Mouse (Mus musculus) bone marrow, adult 2 months (tissue): ENCODE results near the gene Ankrd13b. TPM values are rescaled to one million over a fixed set of nuclear protein-coding genes. Genes with fewer than 3 reads are reported as not detected.

ENCODE experiments used
- H3K27ac ChIP-seq: fragments of 200-500 bp; 2 replicates; pipeline ENCODE4 v1.5.1; 2012; ENCODE audit warnings: low read depth, mild to moderate bottlenecking, control low read depth, inconsistent platforms, low read length; ENCODE audit not compliant: control insufficient read depth, poor library complexity, insufficient read depth
- H3K4me1 ChIP-seq: fragments of 200-500 bp; 2 replicates; pipeline ENCODE4 v1.6.1; 2011; ENCODE audit warnings: low read length; ENCODE audit not compliant: control insufficient read depth, insufficient read depth
- H3K4me3 ChIP-seq: fragments of 200-500 bp; replicated peaks from 2 replicates; pipeline ENCODE3; 2011; ENCODE audit warnings: mild to moderate bottlenecking, low read depth, low read length, control low read depth; ENCODE audit not compliant: control insufficient read depth
- CTCF ChIP-seq: fragments of 200-500 bp; IDR thresholded peaks from 2 replicates; pipeline ENCODE4 v1.5.1; 2011; ENCODE audit warnings: low read length, control low read depth; ENCODE audit not compliant: control insufficient read depth, insufficient read depth
- POLR2A ChIP-seq: fragments of 200-500 bp; IDR thresholded peaks from 2 replicates; pipeline ENCODE4 v1.6.1; 2011; ENCODE audit warnings: low read depth, mild to moderate bottlenecking, control low read depth, low read length, borderline replicate concordance; ENCODE audit not compliant: control insufficient read depth
- WGBS: fragments of 180-500 bp; shearing (Covaris S2); methylation state at CpG from one replicate; pipeline ENCODE4 v1.1.7; 2018; 5-methylcytosine and 5-hydroxymethylcytosine counted together
- polyA plus RNA-seq: library from polyadenylated mRNA; stranded (reverse); fragments of >200 nt; gene quantifications from 2 replicates; pipeline ENCODE4 v1.2.4, GENCODE M21; 2011; ENCODE audit warnings: low replicate concordance; ENCODE audit not compliant: missing spikeins, insufficient read depth, insufficient read length

Gene Ankrd13b
- polyA plus RNA-seq, 1 experiment, result 5.7 TPM

DNA sequence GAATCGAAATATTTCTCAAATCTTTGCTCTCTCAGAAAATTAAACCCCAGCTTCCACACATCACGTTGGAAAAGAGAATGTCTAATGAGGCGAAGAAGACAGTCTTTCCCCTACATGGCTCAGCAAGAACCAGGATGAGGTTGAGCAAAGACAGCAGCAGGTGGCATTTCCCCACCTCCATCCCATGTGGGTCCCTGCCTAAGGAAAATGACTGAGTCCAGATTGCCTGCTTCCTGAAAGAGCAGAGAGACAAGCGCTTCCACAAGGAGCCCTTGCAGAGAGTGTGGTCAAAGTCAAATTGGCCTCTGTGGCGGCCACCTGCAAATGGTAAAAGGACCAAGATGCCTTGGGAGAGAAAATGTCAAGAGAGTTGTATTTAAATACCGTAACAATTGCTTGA lies 973 bp upstream of the Ankrd13b start:
- Histone ChIP-seq H3K4me1 (peaks cover 5% of the 10 kb centered on the region; the same call in 1 of the 2 replicates), H3K4me3 (no peak overlapping the region), H3K27ac (no peak overlapping the region)
- TF ChIP-seq POLR2A (no peak), CTCF (no peak)
- 67% methylated on average over 6 of the region's 6 CpGs for WGBS

DNA sequence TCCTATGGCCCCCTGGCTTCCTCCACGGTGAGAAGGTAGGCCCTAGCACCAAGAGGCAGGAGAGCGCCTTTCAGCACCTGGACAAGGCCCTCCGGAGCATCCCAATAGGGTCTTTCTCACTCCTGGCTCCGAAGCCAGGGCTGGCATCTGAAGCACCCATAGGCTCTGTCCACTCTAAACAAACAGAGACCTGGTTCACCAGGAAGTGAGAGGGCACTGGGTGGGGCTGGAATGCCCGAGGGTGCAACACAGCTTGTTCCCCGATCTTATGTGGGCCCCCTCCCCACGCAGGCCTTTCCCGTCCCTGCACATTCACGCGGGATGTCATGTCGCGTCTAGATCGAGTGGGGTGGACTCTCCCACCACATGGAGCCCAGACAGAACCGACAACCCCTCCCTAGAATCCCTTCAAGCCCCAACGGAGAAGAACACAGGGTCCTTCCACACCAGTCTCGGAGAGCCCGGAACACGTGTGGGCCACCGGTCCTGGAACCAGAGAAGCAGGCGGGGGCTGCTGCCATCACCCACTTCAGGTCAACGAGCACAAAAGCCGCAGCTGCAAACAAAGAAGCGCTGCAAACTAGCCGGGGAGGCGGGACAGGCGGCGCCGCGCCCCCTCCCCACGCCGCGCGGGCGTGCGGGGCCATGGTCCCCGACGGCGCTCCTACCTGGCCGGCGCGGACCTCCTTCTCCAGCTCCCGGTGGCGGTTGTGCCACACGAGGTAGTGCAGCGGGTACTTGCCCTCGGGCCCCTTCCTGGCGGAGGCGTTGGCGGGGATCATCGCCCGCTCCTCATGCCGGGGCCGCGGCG lies 502 bp downstream of the Ankrd13b start:
- peaks cover 4% of the 10 kb centered on the region; the same call in 1 of the 2 replicates for H3K4me1 ChIP-seq
- H3K27ac ChIP-seq, result no peak overlapping the region
- peak overlapping the region; percentile 41 for H3K4me3 ChIP-seq
- 7% methylated on average over 55 of the region's 55 CpGs for WGBS
- no peak for TF ChIP-seq POLR2A
- TF ChIP-seq CTCF, result no peak

DNA sequence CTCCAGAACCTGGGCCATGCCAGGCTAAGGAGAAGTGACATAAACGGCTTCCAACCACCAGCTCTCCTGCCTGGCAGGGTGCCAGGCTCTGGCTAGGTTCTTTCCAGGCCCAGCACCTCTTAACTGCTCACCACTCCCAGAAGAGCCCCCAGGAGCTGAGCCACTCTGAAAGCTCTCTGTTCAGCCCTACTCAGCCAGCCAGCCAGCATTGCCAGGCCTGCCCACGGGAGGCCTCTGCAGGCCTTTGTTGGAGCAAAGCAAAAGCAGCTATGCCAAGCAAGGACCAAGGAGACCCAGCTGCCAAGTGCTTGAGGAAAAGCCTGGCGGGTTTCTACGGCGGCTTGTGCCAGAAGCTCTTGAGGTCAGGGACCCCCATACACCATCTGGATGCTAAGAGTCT lies 2.7 kb downstream of the Ankrd13b start:
- no peak overlapping the region for H3K4me3 ChIP-seq
- H3K27ac ChIP-seq, result no peak overlapping the region
- H3K4me1 ChIP-seq, result peaks cover 5% of the 10 kb centered on the region
- WGBS, result 56% methylated on average over 5 of the region's 5 CpGs
- TF ChIP-seq CTCF (no peak), POLR2A (no peak)

DNA sequence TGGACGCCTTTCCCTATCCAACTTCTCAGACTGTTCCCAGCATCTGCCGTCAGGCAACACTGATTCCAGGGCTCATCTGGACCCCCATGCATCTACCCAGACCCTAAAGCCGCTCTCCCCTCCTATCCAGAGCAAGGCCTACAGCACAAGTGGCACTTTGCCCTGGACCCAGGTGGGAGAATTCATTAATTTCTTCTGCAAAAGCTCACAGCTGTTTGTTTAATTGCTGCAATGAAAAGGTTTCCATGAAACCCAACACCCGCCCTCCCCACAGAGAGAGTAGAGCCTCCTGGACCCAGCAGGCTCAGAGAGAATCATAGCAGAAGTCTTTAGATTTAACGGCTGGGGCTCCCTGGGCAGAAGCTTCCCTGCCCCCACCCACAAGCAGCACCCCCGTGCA lies 4.2 kb downstream of the Ankrd13b start:
- H3K4me3 ChIP-seq, result no peak overlapping the region
- H3K4me1 ChIP-seq, result peaks cover 3% of the 10 kb centered on the region
- TF ChIP-seq CTCF, result no peak
- TF ChIP-seq POLR2A, result no peak
- no peak overlapping the region for H3K27ac ChIP-seq
- WGBS, result 82% methylated on average over 6 of the region's 6 CpGs

DNA sequence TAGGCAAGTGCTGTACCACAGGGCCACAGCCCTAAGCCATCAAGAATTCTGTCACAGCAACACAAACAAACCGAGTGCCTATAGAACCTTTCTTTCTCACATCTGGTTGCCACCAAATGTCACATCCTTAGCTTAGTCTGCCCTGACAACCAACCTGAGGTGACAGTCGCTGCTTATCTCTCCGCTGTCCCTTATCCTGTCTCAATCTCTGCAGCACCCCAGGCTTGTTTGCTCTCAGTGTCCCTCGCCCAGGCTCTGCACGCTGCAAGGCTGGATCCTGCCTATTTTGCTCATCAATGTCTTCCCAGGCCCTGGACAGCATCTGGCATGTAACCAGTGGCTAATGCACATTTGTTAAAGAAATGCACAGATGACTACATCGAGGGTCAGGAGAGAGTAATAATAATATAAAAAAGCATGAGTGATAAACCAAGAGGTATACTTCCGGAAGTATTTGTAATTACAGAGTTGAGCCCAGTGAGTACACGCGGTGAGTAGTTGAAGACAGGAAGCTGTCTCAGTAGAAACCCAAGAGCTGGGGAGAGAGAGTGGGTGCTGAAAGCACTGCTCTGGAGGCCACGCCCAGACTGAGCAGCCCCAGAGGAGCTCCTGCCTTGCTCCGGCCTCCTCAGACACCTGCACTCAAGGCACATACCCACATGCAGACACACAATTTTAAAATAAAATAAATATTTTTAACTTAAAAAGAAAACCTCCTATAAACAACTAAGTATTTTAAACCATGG lies 5.8 kb downstream of the Ankrd13b start:
- Histone ChIP-seq H3K27ac (0 out of 2 replicates have a peak overlapping the region, but pooled peaks have one; percentile 33), H3K4me3 (no peak overlapping the region), H3K4me1 (peaks cover 3% of the 10 kb centered on the region)
- TF ChIP-seq CTCF (no peak), POLR2A (no peak)
- WGBS, result 40% methylated on average over 11 of the region's 11 CpGs

- TF ChIP-seq POLR2A (no peak), CTCF (no peak)
- peaks cover 3% of the 10 kb centered on the region for H3K4me1 ChIP-seq
- no peak overlapping the region for H3K27ac ChIP-seq
Observed at GRCm38 (mm10) chr11:77483043-77483442, 6.4 kb downstream of the Ankrd13b start.

DNA sequence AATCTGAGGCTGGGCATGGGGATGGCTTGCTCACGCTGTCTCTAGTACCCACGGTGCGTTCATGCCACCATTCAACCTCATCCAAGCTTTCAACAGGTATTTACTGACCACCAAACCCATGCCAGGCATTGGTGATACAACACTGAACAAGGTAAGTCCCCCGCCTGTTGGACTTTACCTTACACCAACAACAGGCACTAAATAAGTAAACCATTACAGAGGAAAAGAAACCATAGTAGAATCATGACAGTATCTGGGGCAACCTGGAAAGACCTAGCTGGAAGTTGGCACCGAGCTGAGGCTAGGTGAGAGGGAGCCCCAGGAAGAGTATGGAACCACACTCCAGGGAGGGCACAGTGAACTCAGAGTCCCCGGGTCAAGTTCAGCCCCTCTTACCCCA lies 12.6 kb downstream of the Ankrd13b start:
- 86% methylated on average over 6 of the region's 6 CpGs for WGBS
- TF ChIP-seq CTCF (no peak), POLR2A (no peak)
- Histone ChIP-seq H3K4me3 (no peak overlapping the region), H3K27ac (no peak overlapping the region), H3K4me1 (no peaks in the 10 kb centered on the region)

More at GRCm38 (mm10) chr11:77483043-77483442, 6.4 kb downstream of the Ankrd13b start:
- 44% methylated on average over 3 of the region's 3 CpGs for WGBS
- H3K4me3 ChIP-seq, result no peak overlapping the region

DNA sequence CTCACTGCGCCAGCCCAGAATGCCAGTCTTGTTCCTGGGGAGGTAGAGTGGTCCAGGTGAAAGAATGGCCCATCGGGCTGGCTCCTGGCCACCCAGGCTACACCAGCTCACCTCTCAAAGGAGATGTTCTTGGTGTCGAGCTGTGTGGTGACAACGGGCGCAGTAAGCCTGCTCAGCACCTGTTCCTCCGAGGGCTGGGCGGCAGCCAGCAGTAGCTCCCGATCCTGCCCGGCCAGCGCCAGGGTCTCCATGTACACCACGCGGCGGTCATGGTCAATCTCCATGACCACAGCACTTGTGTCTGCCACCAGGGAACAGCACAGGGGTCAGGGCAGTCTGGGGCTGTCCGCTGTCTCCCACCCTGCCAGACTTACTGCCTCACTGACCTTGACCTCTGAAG lies 13.3 kb downstream of the Ankrd13b start:
- TF ChIP-seq CTCF (no peak), POLR2A (0 out of 2 replicates have a peak, but pooled peaks have one; percentile 16)
- Histone ChIP-seq H3K27ac (no peak overlapping the region), H3K4me3 (no peak overlapping the region), H3K4me1 (no peaks in the 10 kb centered on the region)
- WGBS, result 93% methylated on average over 14 of the region's 14 CpGs

DNA sequence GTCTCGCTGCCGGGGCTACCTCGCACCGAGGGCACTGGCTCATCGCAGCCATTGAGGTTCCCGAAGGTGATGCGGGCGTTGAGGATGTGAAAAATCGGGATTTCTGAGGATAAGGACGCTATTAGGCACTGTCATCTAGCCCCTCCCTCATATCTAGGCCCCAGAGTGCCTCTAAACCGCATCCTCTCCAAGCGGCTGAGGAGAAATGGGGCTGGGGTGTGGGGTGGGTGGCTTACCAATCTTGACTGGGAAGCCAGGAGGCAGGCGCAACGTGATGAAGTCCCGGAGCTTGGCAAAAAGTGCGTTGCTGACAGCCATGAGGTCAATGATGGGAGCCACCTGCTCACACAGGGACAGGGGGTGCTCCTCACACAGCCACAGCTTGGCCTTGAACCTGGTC lies 16.7 kb downstream of the Ankrd13b start:
- H3K4me3 ChIP-seq, result no peak overlapping the region
- TF ChIP-seq POLR2A (no peak), CTCF (no peak)
- H3K27ac ChIP-seq, result no peak overlapping the region
- WGBS, result 92% methylated on average over 16 of the region's 16 CpGs
- no peaks in the 10 kb centered on the region for H3K4me1 ChIP-seq
